Mouse (Mus musculus): ENCODE results near the gene Ankrd36. TPM values are rescaled to one million over a fixed set of nuclear protein-coding genes. Genes with fewer than 3 reads are reported as not detected.

Ankrd36 gene
- total RNA-seq, 2 experiments from 2014 or later, result not detected

DNA sequence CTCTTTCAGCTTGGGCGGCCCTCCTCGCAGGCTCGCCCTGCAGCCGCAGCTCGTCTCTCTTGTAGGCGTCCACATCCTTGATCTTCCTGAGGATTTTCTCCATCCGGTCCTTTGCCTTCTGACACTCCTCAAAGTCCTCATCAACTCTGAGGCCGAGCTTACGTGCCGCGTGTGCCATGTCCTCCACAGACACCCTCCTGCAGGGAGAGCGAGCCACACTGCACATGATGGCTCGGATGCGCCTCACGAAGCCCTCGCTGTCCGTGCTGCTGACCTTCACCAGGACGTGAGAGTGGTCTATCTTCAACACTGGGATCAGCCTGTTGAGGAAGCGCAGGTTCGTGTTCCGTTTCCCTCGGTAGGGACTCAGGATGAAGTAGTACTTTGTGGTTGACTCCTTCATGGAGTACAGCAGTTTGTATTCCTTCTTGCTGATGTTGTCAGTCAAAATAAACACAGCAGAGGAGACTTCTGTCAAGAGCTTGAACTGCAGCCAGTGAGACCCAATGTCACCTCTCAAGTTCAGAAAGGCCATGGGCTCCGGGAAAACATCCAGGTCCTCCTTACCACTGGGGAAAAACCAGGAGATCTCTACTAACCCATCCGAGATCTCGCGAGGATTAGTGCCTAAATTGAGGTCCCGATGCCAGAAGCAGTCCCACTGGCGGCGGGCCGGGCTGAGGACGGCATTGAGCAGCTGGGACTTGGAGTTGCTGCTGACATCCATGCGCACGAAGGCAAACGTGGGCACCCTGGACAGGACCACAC lies 147.6 kb downstream of the Ankrd36 start:
- intact Hi-C loops (cut with DNase I), result no loop called here

GRCm38 (mm10) chr11:5718611-5719354 lies 149.3 kb downstream of the Ankrd36 start:
- intact Hi-C loops (cut with DNase I), result no loop called here
- no peak for DNase-seq (ENCODE audit: low spot score in 2 of 2)

More for the DNA sequence above, 147.6 kb downstream of the Ankrd36 start:
- DNase-seq (ENCODE audit: low spot score in 2 of 2), result no peak

DNA sequence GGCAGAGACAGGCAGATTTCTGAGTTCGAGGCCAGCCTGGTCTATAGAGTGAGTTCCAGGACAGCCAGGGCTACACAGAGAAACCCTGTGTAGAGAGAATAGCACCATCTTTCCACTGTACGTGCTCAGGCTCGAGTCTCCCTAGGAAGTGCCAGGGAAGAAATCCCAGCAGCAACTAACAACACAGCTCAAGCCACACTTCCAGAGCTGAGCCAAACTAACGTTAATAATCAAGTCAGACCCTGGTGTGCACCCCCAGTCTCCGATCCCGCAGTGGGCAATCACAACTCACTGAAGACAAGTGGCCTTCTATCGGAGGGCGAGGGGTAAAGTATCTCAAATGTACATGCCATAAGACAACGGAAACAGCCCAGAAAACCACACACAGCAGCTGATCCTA lies 160.1 kb downstream of the Ankrd36 start:
- intact Hi-C loops (cut with DNase I), result no loop called here
- DNase-seq (ENCODE audit: low spot score in 2 of 2), result no peak

DNA sequence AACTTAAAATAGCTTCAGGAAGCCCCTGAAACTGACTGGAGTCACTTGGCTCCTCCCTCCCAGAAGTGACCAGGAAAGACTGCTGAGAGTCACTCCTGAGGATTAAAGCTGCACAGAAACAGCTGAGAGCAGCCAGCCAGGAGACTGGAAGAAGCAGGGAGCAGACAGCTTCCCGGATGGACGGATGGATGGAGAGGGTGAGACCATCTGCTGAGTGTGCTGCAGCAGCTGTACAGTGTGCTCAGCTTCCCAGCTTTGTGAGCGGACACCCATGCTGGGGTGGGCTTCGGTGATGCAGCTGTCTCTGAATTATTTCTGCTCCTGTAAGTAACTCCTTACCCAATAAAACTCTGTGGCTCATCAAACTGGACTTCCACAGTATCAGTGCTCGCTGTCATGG lies 162.9 kb downstream of the Ankrd36 start:
- intact Hi-C loops (cut with DNase I), result no loop called here

GRCm38 (mm10) chr11:5734323-5734722 lies 164.8 kb downstream of the Ankrd36 start:
- no peak for DNase-seq (ENCODE audit: low spot score in 2 of 2)
- intact Hi-C loops (cut with DNase I), result no loop called here

More for the DNA sequence above, 162.9 kb downstream of the Ankrd36 start:
- DNase-seq (ENCODE audit: low spot score in 2 of 2), result no peak

DNA sequence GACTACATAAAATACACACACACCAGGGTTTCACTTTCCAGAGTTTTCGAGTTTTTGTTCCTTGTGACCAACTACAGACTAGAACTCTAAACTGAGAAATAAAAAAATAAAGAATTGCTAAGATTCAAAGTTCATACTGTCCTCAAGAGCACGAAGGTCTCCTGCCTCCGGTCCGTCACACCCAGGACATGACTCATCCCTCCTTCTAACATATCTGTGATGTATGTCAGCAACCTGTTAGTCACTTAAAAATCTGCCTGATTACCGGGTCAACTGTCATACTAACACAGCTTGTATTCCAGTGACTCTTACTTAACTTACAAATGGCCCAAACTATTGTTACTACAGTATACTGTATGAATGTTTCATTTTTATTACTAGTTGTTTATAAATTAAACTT lies 167.7 kb downstream of the Ankrd36 start:
- DNase-seq (ENCODE audit: low spot score in 2 of 2), result no peak
- intact Hi-C loops (cut with DNase I), result no loop called here

Other genes starting within 250 kb of the Ankrd36 start
- 10 to 100 TPM; 19.6 to 20.0 TPM for gene Znrf3, start 124.8 kb upstream of the Ankrd36 start, total RNA-seq (2021)
- 100 to 1,000 TPM; 112 to 119 TPM for gene Xbp1, start 49.0 kb upstream of the Ankrd36 start, total RNA-seq (2021)
- gene Ccdc117, start 27.5 kb upstream of the Ankrd36 start, total RNA-seq (2021), result 10 to 100 TPM; 13.8 to 15.4 TPM
- 10 to 100 TPM; 69.2 to 76.5 TPM for gene Mrps24, start 146.0 kb downstream of the Ankrd36 start, total RNA-seq (2021)
- 10 to 100 TPM; 60.6 to 67.4 TPM for gene Urgcp, start 192.7 kb downstream of the Ankrd36 start, total RNA-seq (2021)
- 10 to 100 TPM; 69.2 to 74.1 TPM for gene Dbnl, start 218.8 kb downstream of the Ankrd36 start, total RNA-seq (2021)
- gene Pgam2, start 234.0 kb downstream of the Ankrd36 start, total RNA-seq (2021), result 10 to 100 TPM in 1 of 2 experiments, 1 to 10 TPM in 1; 9.2 to 12.0 TPM

All from left cerebral cortex, postnatal 25 days (tissue).